Mouse (Mus musculus) mature B cell (primary cell): ENCODE data around the gene Dnm3.

Experiments
- in situ Hi-C: fragments of 300-500 bp; cut with MboI; formaldehyde crosslinking; loops from 2 replicates; pipeline ENCODE4 v1.14.3; 2019

Dnm3 gene

GRCm38 (mm10) chr1:162253971-162254641, 223.7 kb downstream of the Dnm3 start:
- in situ Hi-C loops: no loop called here

GRCm38 (mm10) chr1:162252869-162253268, 225.0 kb downstream of the Dnm3 start:
- in situ Hi-C loops: no loop called here

- in situ Hi-C loops: no loop called here
Measured at GRCm38 (mm10) chr1:162247216-162247615, 230.6 kb downstream of the Dnm3 start.

GRCm38 (mm10) chr1:162243651-162243990, 234.2 kb downstream of the Dnm3 start:
- in situ Hi-C loops: no loop called here

- in situ Hi-C loops: no loop called here
Measured at GRCm38 (mm10) chr1:162242980-162243650, 234.7 kb downstream of the Dnm3 start.

- in situ Hi-C loops: no loop called here
Measured at GRCm38 (mm10) chr1:162240720-162241119, 237.1 kb downstream of the Dnm3 start.

- in situ Hi-C loops: no loop called here
Measured at GRCm38 (mm10) chr1:162238646-162239045, 239.2 kb downstream of the Dnm3 start.

- in situ Hi-C loops: no loop called here
Measured at GRCm38 (mm10) chr1:162236624-162237159, 241.1 kb downstream of the Dnm3 start.

- in situ Hi-C loops: no loop called here
Measured at GRCm38 (mm10) chr1:162225621-162226147, 252.2 kb downstream of the Dnm3 start.

GRCm38 (mm10) chr1:162224817-162225605, 252.8 kb downstream of the Dnm3 start:
- in situ Hi-C loops: no loop called here

GRCm38 (mm10) chr1:162224061-162224460, 253.8 kb downstream of the Dnm3 start:
- in situ Hi-C loops: no loop called here

GRCm38 (mm10) chr1:162223258-162223940, 254.4 kb downstream of the Dnm3 start:
- in situ Hi-C loops: no loop called here

GRCm38 (mm10) chr1:162222353-162222752, 255.5 kb downstream of the Dnm3 start:
- in situ Hi-C loops: no loop called here

GRCm38 (mm10) chr1:162221801-162222301, 256.0 kb downstream of the Dnm3 start:
- in situ Hi-C loops: no loop called here

- in situ Hi-C loops: no loop called here
Measured at GRCm38 (mm10) chr1:162220891-162221290, 256.9 kb downstream of the Dnm3 start.

- in situ Hi-C loops: no loop called here
Measured at GRCm38 (mm10) chr1:162219781-162220180, 258.1 kb downstream of the Dnm3 start.

GRCm38 (mm10) chr1:162218530-162219180, 259.2 kb downstream of the Dnm3 start:
- in situ Hi-C loops: no loop called here

GRCm38 (mm10) chr1:162217340-162217974, 260.4 kb downstream of the Dnm3 start:
- in situ Hi-C loops: no loop called here

- in situ Hi-C loops: no loop called here
Measured at GRCm38 (mm10) chr1:162216656-162217055, 261.2 kb downstream of the Dnm3 start.

- in situ Hi-C loops: no loop called here
Measured at GRCm38 (mm10) chr1:162215743-162216142, 262.1 kb downstream of the Dnm3 start.
